Mouse (Mus musculus) myocyte (in vitro differentiated cells): Measurements from ENCODE around the gene Dnajc15. TPM values are rescaled to one million over a fixed set of nuclear protein-coding genes. Genes with fewer than 3 reads are reported as not detected.

ENCODE experiments used
- H3K27me3 ChIP-seq: one replicate; pipeline ENCODE4 v1.6.1; 2011; ENCODE audit not compliant: control insufficient read depth, insufficient read depth, insufficient read length
- H3K36me3 ChIP-seq: one replicate; pipeline ENCODE4 v1.6.1; 2011; ENCODE audit not compliant: control insufficient read depth, insufficient read depth
- H3K4me2 ChIP-seq: one replicate; pipeline ENCODE4 v1.6.1; 2011; ENCODE audit warnings: low read depth, control low read depth
- H3K4me3 ChIP-seq: one replicate; pipeline ENCODE4 v1.5.1; 2011; ENCODE audit warnings: mild to moderate bottlenecking, control low read depth, moderate library complexity
- H3K79me2 ChIP-seq: one replicate; pipeline ENCODE4 v1.6.1; 2011; ENCODE audit not compliant: control insufficient read depth, insufficient read depth
- H3ac ChIP-seq: one replicate; pipeline ENCODE4 v1.6.1; 2011; ENCODE audit not compliant: control insufficient read depth, insufficient read length
- CEBPB ChIP-seq: IDR thresholded peaks from 2 replicates; pipeline ENCODE4 v1.6.1; 2011; ENCODE audit warnings: mild to moderate bottlenecking, moderate library complexity; ENCODE audit not compliant: poor library complexity, insufficient read depth, severe bottlenecking
- E2F4 ChIP-seq: IDR thresholded peaks from one replicate; pipeline ENCODE4 v1.6.1; 2011; ENCODE audit warnings: mild to moderate bottlenecking, control low read depth, moderate library complexity; ENCODE audit not compliant: insufficient read depth
- MAX ChIP-seq: IDR thresholded peaks from one replicate; pipeline ENCODE4 v1.6.1; 2011; ENCODE audit warnings: low read depth, mild to moderate bottlenecking, control low read depth
- MYOD1 ChIP-seq, 3 experiments: IDR thresholded peaks; one replicate each; pipeline ENCODE4 v1.6.1; 2011; ENCODE audit warnings: control low read depth in 2 of 3, low read depth in 2 of 3, mild to moderate bottlenecking in 2 of 3, moderate library complexity in 1 of 3; ENCODE audit not compliant: insufficient read length in 2 of 3, control insufficient read depth in 1 of 3
- MYOG ChIP-seq, 3 experiments: IDR thresholded peaks; one replicate each; pipeline ENCODE4 v1.6.1; 2011; ENCODE audit warnings: control low read depth in 2 of 3, low read depth in 2 of 3, mild to moderate bottlenecking in 2 of 3; ENCODE audit not compliant: insufficient read length in 2 of 3, control insufficient read depth in 1 of 3, insufficient read depth in 1 of 3
- POLR2A ChIP-seq: IDR thresholded peaks from one replicate; pipeline ENCODE4 v1.6.1; 2011; ENCODE audit warnings: low read depth, mild to moderate bottlenecking, control low read depth, moderate library complexity; ENCODE audit not compliant: insufficient read length
- POLR2AphosphoS2 ChIP-seq: IDR thresholded peaks from one replicate; pipeline ENCODE4 v1.6.1; 2011; ENCODE audit warnings: low read depth, control low read depth; ENCODE audit not compliant: insufficient read length
- REST ChIP-seq: IDR thresholded peaks from one replicate; pipeline ENCODE4 v1.6.1; 2011; ENCODE audit warnings: mild to moderate bottlenecking, control low read depth, moderate library complexity; ENCODE audit not compliant: insufficient read depth, insufficient read length
- SRF ChIP-seq: IDR thresholded peaks from one replicate; pipeline ENCODE4 v1.6.1; 2011; ENCODE audit warnings: low read depth; ENCODE audit not compliant: control insufficient read depth, insufficient read length
- TCF12 ChIP-seq: IDR thresholded peaks from one replicate; pipeline ENCODE4 v1.6.1; 2011; ENCODE audit warnings: mild to moderate bottlenecking, control low read depth; ENCODE audit not compliant: poor library complexity, insufficient read depth, severe bottlenecking
- TCF3 ChIP-seq: IDR thresholded peaks from one replicate; pipeline ENCODE4 v1.6.1; 2011; ENCODE audit warnings: low read depth, control low read depth; ENCODE audit not compliant: insufficient read length
- USF1 ChIP-seq: IDR thresholded peaks from one replicate; pipeline ENCODE4 v1.6.1; 2011; ENCODE audit warnings: low read depth, mild to moderate bottlenecking, control low read depth, moderate library complexity
- polyA plus RNA-seq: library from polyadenylated mRNA; unstranded; fragments of >200 nt; fragmentation: generic; extraction: Trizol; gene quantifications from one replicate; pipeline ENCODE4 v1.2.1, GENCODE M21; 2012; ENCODE audit warnings: missing spikeins

Gene Dnajc15
- polyA plus RNA-seq = 74.7 TPM

- Histone ChIP-seq H3ac (peak within 1 kb of the TSS; percentile 22), H3K79me2 (peaks cover 13% of the 10 kb centered on the region), H3K4me2 (peak within 1 kb of the TSS; percentile 86), H3K36me3 (peaks cover 4% of the 10 kb centered on the region), H3K4me3 (peak within 1 kb of the TSS; percentile 81), H3K27me3 (no peaks in the 10 kb centered on the region)
- TF ChIP-seq POLR2AphosphoS2 (peak; percentile 65), TCF12 (no peak), POLR2A (peak; percentile 81), USF1 (no peak), MYOD1 (IDR thresholded peaks at IDR 0.05; ENCODE audit: control insufficient read depth in 1 of 3, insufficient read length in 2 of 3, low read depth in 2 of 3) (no peak), E2F4 (no peak), SRF (no peak), CEBPB (no peak), REST (no peak), TCF3 (no peak), MAX (no peak), MYOG (IDR thresholded peaks at IDR 0.05; ENCODE audit: control insufficient read depth in 1 of 3, insufficient read depth in 1 of 3, insufficient read length in 2 of 3, low read depth in 2 of 3) (no peak)
Observed at GRCm38 (mm10) chr14:77874304-77875241, at the start of gene Dnajc15. Gene Dnajc15 (minus strand): TSS chr14:77875125.

- Histone ChIP-seq H3K4me3 (no peak overlapping the region), H3K79me2 (no peaks in the 10 kb centered on the region), H3ac (no peak overlapping the region), H3K27me3 (no peaks in the 10 kb centered on the region), H3K4me2 (no peak overlapping the region), H3K36me3 (no peaks in the 10 kb centered on the region)
- TF ChIP-seq MAX (no peak), SRF (no peak), TCF3 (no peak), TCF12 (no peak), USF1 (no peak), POLR2AphosphoS2 (no peak), MYOG (IDR thresholded peaks at IDR 0.05; ENCODE audit: control insufficient read depth in 1 of 3, insufficient read depth in 1 of 3, insufficient read length in 2 of 3, low read depth in 2 of 3) (no peak), E2F4 (no peak), POLR2A (no peak), REST (no peak), CEBPB (no peak), MYOD1 (IDR thresholded peaks at IDR 0.05; ENCODE audit: control insufficient read depth in 1 of 3, insufficient read length in 2 of 3, low read depth in 2 of 3) (no peak)
Observed at GRCm38 (mm10) chr14:77923076-77923865, 48.3 kb upstream of the Dnajc15 start.

GRCm38 (mm10) chr14:77921641-77922040 is 46.7 kb upstream of the Dnajc15 start:
- no peaks in the 10 kb centered on the region for H3K36me3 ChIP-seq
- H3K4me3 ChIP-seq = no peak overlapping the region
- no peaks in the 10 kb centered on the region for H3K27me3 ChIP-seq
- H3K4me2 ChIP-seq = no peak overlapping the region
- no peak for TF ChIP-seq POLR2A
- no peak for TF ChIP-seq SRF
- TF ChIP-seq E2F4 = no peak
- no peak for TF ChIP-seq POLR2AphosphoS2
- TF ChIP-seq TCF12 = no peak
- no peak for TF ChIP-seq CEBPB
- no peak for TF ChIP-seq MYOG (IDR thresholded peaks at IDR 0.05; ENCODE audit: control insufficient read depth in 1 of 3, insufficient read depth in 1 of 3, insufficient read length in 2 of 3, low read depth in 2 of 3)
- TF ChIP-seq REST = no peak
- no peak for TF ChIP-seq TCF3
- H3K79me2 ChIP-seq = no peaks in the 10 kb centered on the region
- H3ac ChIP-seq = no peak overlapping the region

GRCm38 (mm10) chr14:77915776-77916175 is 40.9 kb upstream of the Dnajc15 start:
- no peaks in the 10 kb centered on the region for H3K79me2 ChIP-seq
- H3ac ChIP-seq = no peak overlapping the region
- H3K36me3 ChIP-seq = no peaks in the 10 kb centered on the region
- H3K27me3 ChIP-seq = no peaks in the 10 kb centered on the region
- H3K4me3 ChIP-seq = no peak overlapping the region
- H3K4me2 ChIP-seq = no peak overlapping the region
- TF ChIP-seq E2F4 = no peak
- no peak for TF ChIP-seq MYOD1 (IDR thresholded peaks at IDR 0.05; ENCODE audit: control insufficient read depth in 1 of 3, insufficient read length in 2 of 3, low read depth in 2 of 3)
- TF ChIP-seq REST = no peak
- TF ChIP-seq TCF12 = no peak
- TF ChIP-seq POLR2A = no peak
- no peak for TF ChIP-seq MYOG (IDR thresholded peaks at IDR 0.05; ENCODE audit: control insufficient read depth in 1 of 3, insufficient read depth in 1 of 3, insufficient read length in 2 of 3, low read depth in 2 of 3)
- no peak for TF ChIP-seq POLR2AphosphoS2
- TF ChIP-seq MAX = no peak
- TF ChIP-seq USF1 = no peak
- no peak for TF ChIP-seq TCF3
- TF ChIP-seq SRF = no peak
- TF ChIP-seq CEBPB = no peak
